Mouse (Mus musculus): ENCODE results near the gene 2310011J03Rik. TPM values are rescaled to one million over a fixed set of nuclear protein-coding genes. Genes with fewer than 3 reads are reported as not detected.

Gene 2310011J03Rik
- polyA plus RNA-seq (2014; fragmentation: Nextera tagmentation; extraction: Ambion mirVana): 43.4 and 45.2 TPM in 2 replicates

DNA sequence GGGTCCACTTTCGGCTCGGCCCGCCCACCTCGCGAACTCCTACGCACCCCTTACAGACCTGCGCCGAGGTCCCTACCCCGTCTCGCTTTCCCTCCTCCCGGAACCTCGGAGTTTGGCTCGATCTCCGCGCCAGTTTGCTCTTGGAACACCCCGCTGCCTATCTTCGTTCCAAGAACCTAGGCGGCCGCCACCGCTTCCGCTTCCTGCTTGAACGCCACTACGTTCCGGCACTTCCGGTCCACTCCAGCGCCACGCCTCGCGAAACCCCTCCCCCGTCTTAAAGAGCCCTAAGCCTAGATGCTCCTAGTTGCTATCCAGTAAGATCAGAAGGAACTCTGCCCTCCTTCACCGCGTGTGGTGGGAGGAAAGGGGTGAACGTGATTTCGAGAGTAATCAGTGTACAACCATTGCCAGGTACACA is at the start of gene 2310011J03Rik:
TSS of gene 2310011J03Rik (minus strand) at position 198 of the 421 bp plus-strand sequence.
- ATAC-seq (replicated peaks; ENCODE audit: low FRiP score, low TSS enrichment, low read depth): peak; percentile 38
- peak within 1 kb of the TSS; percentile 84 for H3K4me3 ChIP-seq (ENCODE audit: low read depth, low read length)
- peak within 1 kb of the TSS; percentile 45; the same call in 1 of the 2 replicates for H3K27ac ChIP-seq (ENCODE audit: low read depth)
- H3K4me2 ChIP-seq (ENCODE audit: low read length): peak within 1 kb of the TSS; percentile 74
- H3K4me1 ChIP-seq (replicated peaks; ENCODE audit: control insufficient read depth, insufficient read depth, low read length): peaks cover 11% of the 10 kb centered on the region
- no peaks in the 10 kb centered on the region for H3K9me3 ChIP-seq (ENCODE audit: control insufficient read depth, low read length)
- peak within 1 kb of the TSS; percentile 82 for H3K9ac ChIP-seq (ENCODE audit: low read length)
- DNase-seq (ENCODE audit: low spot score): peak; percentile 93
- H3K27me3 ChIP-seq (replicated peaks; ENCODE audit: control insufficient read depth, insufficient read depth, low read length): peaks cover 17% of the 10 kb centered on the region
- peaks cover 18% of the 10 kb centered on the region for H3K36me3 ChIP-seq (ENCODE audit: control insufficient read depth, insufficient read depth, low read length)
- WGBS: under 1% methylated on average over 34 of the region's 34 CpGs

DNA sequence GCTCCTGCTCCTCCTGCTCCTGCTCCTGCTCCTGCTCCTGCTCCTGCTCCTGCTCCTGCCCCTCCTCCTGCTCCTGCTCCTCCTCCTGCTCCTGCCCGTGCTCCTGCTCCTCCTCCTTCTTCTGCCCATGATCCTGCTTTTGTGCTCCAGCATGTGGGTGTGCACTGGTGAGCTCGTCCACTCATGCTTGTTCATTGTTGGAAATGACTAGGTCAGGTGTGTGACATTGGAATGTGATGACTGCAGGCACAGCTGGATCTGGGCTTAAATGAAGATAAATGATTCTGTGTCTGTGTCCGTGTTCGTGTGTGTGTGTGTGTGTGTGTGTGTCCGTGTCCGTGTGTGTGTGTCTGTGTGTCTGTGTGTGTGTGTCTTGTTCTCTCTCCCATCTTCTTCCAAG is 48.1 kb upstream of the 2310011J03Rik start:
- Histone ChIP-seq H3K27ac (ENCODE audit: low read depth) (no peak overlapping the region), H3K4me2 (ENCODE audit: low read length) (no peak overlapping the region), H3K36me3 (ENCODE audit: control insufficient read depth, insufficient read depth, low read length) (no peaks in the 10 kb centered on the region), H3K4me1 (replicated peaks; ENCODE audit: control insufficient read depth, insufficient read depth, low read length) (peaks cover 4% of the 10 kb centered on the region; the same call in 1 of the 2 replicates), H3K27me3 (replicated peaks; ENCODE audit: control insufficient read depth, insufficient read depth, low read length) (peaks cover 7% of the 10 kb centered on the region; the same call in 1 of the 2 replicates), H3K9me3 (ENCODE audit: control insufficient read depth, low read length) (no peaks in the 10 kb centered on the region), H3K9ac (ENCODE audit: low read length) (no peak overlapping the region), H3K4me3 (ENCODE audit: low read depth, low read length) (no peak overlapping the region)
- WGBS: 90% methylated on average over 6 of the region's 6 CpGs
- no peak for ATAC-seq (replicated peaks; ENCODE audit: low FRiP score, low TSS enrichment, low read depth)
- DNase-seq (ENCODE audit: low spot score): no peak

DNA sequence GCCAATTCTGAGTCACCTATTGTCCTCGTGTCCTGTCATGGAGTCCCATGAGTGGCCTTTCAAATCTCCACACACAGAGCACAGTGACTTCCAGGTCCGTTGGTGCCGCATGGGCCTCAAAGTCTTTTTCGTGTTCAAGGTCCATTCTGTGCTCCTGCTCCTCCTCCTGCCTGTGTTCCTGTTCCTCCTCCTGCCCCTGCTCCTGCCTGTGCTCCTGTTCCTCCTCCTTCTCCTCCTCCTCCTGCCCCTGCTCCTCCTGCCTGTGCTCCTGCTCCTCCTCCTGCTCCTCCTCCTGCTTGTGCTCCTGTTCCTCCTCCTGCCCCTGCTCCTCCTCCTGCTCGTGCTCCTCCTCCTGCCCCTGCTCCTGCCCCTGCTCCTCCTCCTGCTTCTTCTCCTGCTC is 47.6 kb upstream of the 2310011J03Rik start:
- Histone ChIP-seq H3K4me1 (replicated peaks; ENCODE audit: control insufficient read depth, insufficient read depth, low read length) (peaks cover 4% of the 10 kb centered on the region; the same call in 1 of the 2 replicates), H3K9me3 (ENCODE audit: control insufficient read depth, low read length) (no peaks in the 10 kb centered on the region), H3K27me3 (replicated peaks; ENCODE audit: control insufficient read depth, insufficient read depth, low read length) (peaks cover 7% of the 10 kb centered on the region; the same call in 1 of the 2 replicates), H3K4me3 (ENCODE audit: low read depth, low read length) (no peak overlapping the region), H3K9ac (ENCODE audit: low read length) (no peak overlapping the region), H3K36me3 (ENCODE audit: control insufficient read depth, insufficient read depth, low read length) (no peaks in the 10 kb centered on the region), H3K27ac (ENCODE audit: low read depth) (no peak overlapping the region), H3K4me2 (ENCODE audit: low read length) (no peak overlapping the region)
- DNase-seq (ENCODE audit: low spot score) (no peak), ATAC-seq (replicated peaks; ENCODE audit: low FRiP score, low TSS enrichment, low read depth) (no peak)
- 57% methylated on average over 5 of the region's 5 CpGs for WGBS

DNA sequence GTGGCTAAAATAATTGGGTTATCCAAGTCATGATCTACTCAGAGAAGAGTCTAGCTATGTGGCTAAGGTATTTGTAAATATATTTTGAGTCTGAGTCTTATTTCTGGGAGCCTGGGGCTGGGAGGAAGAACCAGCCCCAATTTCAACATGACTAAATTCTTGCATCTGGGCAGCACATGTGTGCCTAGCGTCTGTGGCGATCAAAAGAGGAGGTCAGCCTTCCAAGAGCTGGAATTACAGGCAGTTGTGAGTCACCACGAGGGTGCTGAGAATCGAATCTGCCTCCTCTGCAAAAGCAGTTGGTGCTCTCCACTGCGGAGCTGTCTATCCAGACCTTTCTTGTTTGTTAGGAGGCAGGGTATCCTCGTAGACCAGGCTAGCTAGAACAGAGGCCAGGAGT is 45.4 kb upstream of the 2310011J03Rik start:
- no peaks in the 10 kb centered on the region for H3K4me1 ChIP-seq (replicated peaks; ENCODE audit: control insufficient read depth, insufficient read depth, low read length)
- no peak overlapping the region for H3K4me3 ChIP-seq (ENCODE audit: low read depth, low read length)
- DNase-seq (ENCODE audit: low spot score) (no peak), ATAC-seq (replicated peaks; ENCODE audit: low FRiP score, low TSS enrichment, low read depth) (no peak)
- H3K9me3 ChIP-seq (ENCODE audit: control insufficient read depth, low read length): no peaks in the 10 kb centered on the region
- no peak overlapping the region for H3K9ac ChIP-seq (ENCODE audit: low read length)
- peaks cover 7% of the 10 kb centered on the region; the same call in 1 of the 2 replicates for H3K27me3 ChIP-seq (replicated peaks; ENCODE audit: control insufficient read depth, insufficient read depth, low read length)
- H3K27ac ChIP-seq (ENCODE audit: low read depth): no peak overlapping the region
- WGBS: 67% methylated on average over 6 of the region's 6 CpGs
- no peaks in the 10 kb centered on the region for H3K36me3 ChIP-seq (ENCODE audit: control insufficient read depth, insufficient read depth, low read length)
- H3K4me2 ChIP-seq (ENCODE audit: low read length): no peak overlapping the region

DNA sequence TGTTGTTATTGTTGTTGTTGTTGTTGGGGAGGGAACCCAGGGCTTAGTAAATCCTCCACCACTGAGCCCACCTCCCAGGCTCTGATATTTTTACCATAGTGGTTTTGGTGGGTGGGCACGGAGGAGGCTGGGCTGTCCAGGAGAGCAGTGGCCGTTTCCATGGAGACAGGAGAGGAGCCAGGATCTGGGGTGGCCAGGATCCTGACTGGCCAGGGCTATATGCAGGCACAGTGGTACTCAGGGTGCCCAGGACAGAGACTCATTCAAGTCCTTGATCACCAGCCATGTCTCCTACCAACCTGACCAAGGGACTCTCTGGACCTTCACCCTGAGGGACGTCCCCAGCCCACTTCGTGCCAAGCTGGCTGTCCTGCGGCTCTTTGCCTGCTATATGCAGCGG is 43.4 kb upstream of the 2310011J03Rik start:
- Histone ChIP-seq H3K36me3 (ENCODE audit: control insufficient read depth, insufficient read depth, low read length) (no peaks in the 10 kb centered on the region), H3K27me3 (replicated peaks; ENCODE audit: control insufficient read depth, insufficient read depth, low read length) (peaks cover 14% of the 10 kb centered on the region), H3K4me2 (ENCODE audit: low read length) (no peak overlapping the region), H3K9ac (ENCODE audit: low read length) (no peak overlapping the region), H3K9me3 (ENCODE audit: control insufficient read depth, low read length) (no peaks in the 10 kb centered on the region), H3K27ac (ENCODE audit: low read depth) (no peak overlapping the region), H3K4me1 (replicated peaks; ENCODE audit: control insufficient read depth, insufficient read depth, low read length) (no peaks in the 10 kb centered on the region), H3K4me3 (ENCODE audit: low read depth, low read length) (no peak overlapping the region)
- 49% methylated on average over 6 of the region's 6 CpGs for WGBS
- DNase-seq (ENCODE audit: low spot score): no peak
- ATAC-seq (replicated peaks; ENCODE audit: low FRiP score, low TSS enrichment, low read depth): no peak

DNA sequence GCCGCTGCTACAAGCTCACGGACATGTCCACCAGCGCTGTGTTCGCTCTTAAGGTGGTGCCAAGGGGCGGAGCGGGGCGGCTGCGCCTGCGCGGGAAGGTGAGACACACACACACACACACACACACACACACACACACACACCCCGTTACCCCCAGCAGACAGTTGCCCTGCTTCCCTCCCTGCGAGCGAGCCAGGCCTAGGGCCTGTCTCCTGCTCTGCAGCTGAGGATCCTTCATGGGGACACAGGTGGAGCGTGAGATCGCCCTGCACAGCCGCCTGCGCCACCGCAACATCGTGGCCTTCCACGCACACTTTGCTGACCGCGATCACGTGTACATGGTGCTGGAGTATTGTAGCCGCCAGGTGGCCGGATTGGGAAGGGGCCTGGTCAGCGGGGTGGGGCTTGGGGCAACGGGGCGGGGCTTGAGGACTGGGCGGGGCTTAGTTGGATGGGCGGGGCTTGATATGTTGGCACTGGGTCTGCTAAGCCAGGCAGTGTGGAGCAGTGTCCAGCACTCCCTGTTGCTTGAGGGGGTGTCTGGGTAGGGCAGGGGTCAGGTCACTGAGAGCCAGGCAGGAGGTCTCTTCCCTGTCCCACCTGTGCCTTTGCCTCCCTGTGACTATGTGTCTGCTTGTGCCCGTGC is 37.8 kb upstream of the 2310011J03Rik start:
- peak overlapping the region; percentile 25 for H3K4me3 ChIP-seq (ENCODE audit: low read depth, low read length)
- no peak overlapping the region for H3K27ac ChIP-seq (ENCODE audit: low read depth)
- peaks cover 10% of the 10 kb centered on the region; the same call in 1 of the 2 replicates for H3K4me1 ChIP-seq (replicated peaks; ENCODE audit: control insufficient read depth, insufficient read depth, low read length)
- ATAC-seq (replicated peaks; ENCODE audit: low FRiP score, low TSS enrichment, low read depth) (peak; percentile 59), DNase-seq (ENCODE audit: low spot score) (no peak)
- no peaks in the 10 kb centered on the region for H3K36me3 ChIP-seq (ENCODE audit: control insufficient read depth, insufficient read depth, low read length)
- H3K27me3 ChIP-seq (replicated peaks; ENCODE audit: control insufficient read depth, insufficient read depth, low read length): peaks cover 52% of the 10 kb centered on the region
- no peak overlapping the region for H3K9ac ChIP-seq (ENCODE audit: low read length)
- peak overlapping the region; percentile 40 for H3K4me2 ChIP-seq (ENCODE audit: low read length)
- no peaks in the 10 kb centered on the region for H3K9me3 ChIP-seq (ENCODE audit: control insufficient read depth, low read length)
- 6% methylated on average over 31 of the region's 31 CpGs for WGBS

DNA sequence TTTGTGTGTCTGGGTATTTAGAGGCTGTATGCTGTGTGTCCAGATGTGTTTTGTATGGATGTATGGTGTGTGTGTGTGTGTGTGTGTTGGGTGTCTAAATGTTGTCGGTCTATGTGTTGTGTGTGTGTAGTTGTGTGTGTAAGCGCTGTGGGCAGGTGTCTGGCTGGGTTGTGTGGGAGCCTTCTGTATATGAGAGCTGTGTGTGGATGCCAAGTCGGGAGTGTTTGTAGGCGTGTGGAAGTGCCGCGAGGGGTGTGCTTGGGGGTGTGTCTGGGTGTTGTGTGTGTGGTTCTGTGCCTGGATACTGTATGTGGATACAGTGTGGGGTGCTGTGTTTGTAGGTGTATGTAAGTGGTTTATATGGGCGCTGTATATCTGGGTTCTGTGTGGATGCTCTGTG is 37.0 kb upstream of the 2310011J03Rik start:
- Histone ChIP-seq H3K9ac (ENCODE audit: low read length) (no peak overlapping the region), H3K27ac (ENCODE audit: low read depth) (no peak overlapping the region), H3K27me3 (replicated peaks; ENCODE audit: control insufficient read depth, insufficient read depth, low read length) (peaks cover 58% of the 10 kb centered on the region), H3K9me3 (ENCODE audit: control insufficient read depth, low read length) (no peaks in the 10 kb centered on the region), H3K4me2 (ENCODE audit: low read length) (peak overlapping the region; percentile 40), H3K36me3 (ENCODE audit: control insufficient read depth, insufficient read depth, low read length) (no peaks in the 10 kb centered on the region), H3K4me3 (ENCODE audit: low read depth, low read length) (no peak overlapping the region), H3K4me1 (replicated peaks; ENCODE audit: control insufficient read depth, insufficient read depth, low read length) (peaks cover 10% of the 10 kb centered on the region; the same call in 1 of the 2 replicates)
- 26% methylated on average over 7 of the region's 7 CpGs for WGBS
- DNase-seq (ENCODE audit: low spot score): no peak
- peak; percentile 25; the same call in 1 of the 2 replicates for ATAC-seq (replicated peaks; ENCODE audit: low FRiP score, low TSS enrichment, low read depth)

DNA sequence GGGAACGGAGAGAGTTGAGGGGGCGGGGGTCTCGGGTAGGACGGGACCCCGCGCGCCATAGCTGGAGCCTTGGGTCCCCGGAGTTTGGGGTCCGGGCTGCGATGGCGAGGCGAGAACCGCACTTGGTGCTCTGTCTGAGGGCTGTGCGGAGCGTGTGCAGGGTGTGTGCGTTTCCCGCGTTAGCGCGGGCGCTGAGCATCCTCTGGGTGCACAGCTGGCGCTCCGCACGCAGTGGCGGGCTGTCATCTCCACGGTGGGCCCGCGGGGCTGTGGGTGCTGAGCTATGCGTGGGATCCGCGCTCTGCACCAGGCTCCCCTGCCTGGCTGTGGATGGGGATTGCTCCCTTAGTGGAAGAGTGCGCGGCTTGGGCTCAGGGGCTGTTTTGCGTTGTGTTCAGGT is 36.4 kb upstream of the 2310011J03Rik start:
- whole genome bisulfite sequencing: 2% methylated on average over 34 of the region's 34 CpGs
- ATAC-seq (replicated peaks; ENCODE audit: low FRiP score, low TSS enrichment, low read depth) (no peak), DNase-seq (ENCODE audit: low spot score) (no peak)
- peaks cover 10% of the 10 kb centered on the region; the same call in 1 of the 2 replicates for H3K4me1 ChIP-seq (replicated peaks; ENCODE audit: control insufficient read depth, insufficient read depth, low read length)
- H3K9me3 ChIP-seq (ENCODE audit: control insufficient read depth, low read length): no peaks in the 10 kb centered on the region
- H3K27me3 ChIP-seq (replicated peaks; ENCODE audit: control insufficient read depth, insufficient read depth, low read length): peaks cover 64% of the 10 kb centered on the region
- no peak overlapping the region for H3K9ac ChIP-seq (ENCODE audit: low read length)
- peak overlapping the region; percentile 44 for H3K4me2 ChIP-seq (ENCODE audit: low read length)
- no peaks in the 10 kb centered on the region for H3K36me3 ChIP-seq (ENCODE audit: control insufficient read depth, insufficient read depth, low read length)
- no peak overlapping the region for H3K27ac ChIP-seq (ENCODE audit: low read depth)
- H3K4me3 ChIP-seq (ENCODE audit: low read depth, low read length): peak overlapping the region; percentile 32
